Mouse (Mus musculus) lung, embryonic 16.5 days (tissue): ENCODE results near the gene Dctn3. TPM values are rescaled to one million over a fixed set of nuclear protein-coding genes. Genes with fewer than 3 reads are reported as not detected.
A peak's percentile ranks its signal among the peaks of the same experiment; 100 is the strongest.
"Not testable (repeated sequence)": the region's sequence is repeated elsewhere in the genome, so short reads cannot be mapped to it uniquely, and the experiment has no call there.

Source experiments
- ATAC-seq: fragments of 200-750 bp; cut with Nextera tagmentation; 2 replicates; pipeline ENCODE4 v1.8.0; 2017; ENCODE audit warnings: low read depth, mild to moderate bottlenecking, moderate library complexity
- H3K27ac ChIP-seq: fragments of 300-500 bp; sonication (generic); 2 replicates; pipeline ENCODE4 v1.5.1; 2014; ENCODE audit warnings: mild to moderate bottlenecking, control low read depth, low read length
- H3K27me3 ChIP-seq: fragments of 300-500 bp; sonication (generic); 2 replicates; pipeline ENCODE4 v1.6.1; 2014; ENCODE audit warnings: low read depth, low read length, mixed read lengths; ENCODE audit not compliant: control insufficient read depth, insufficient read depth
- H3K36me3 ChIP-seq: fragments of 300-500 bp; sonication (generic); 2 replicates; pipeline ENCODE4 v1.6.1; 2014; ENCODE audit warnings: low read length; ENCODE audit not compliant: control insufficient read depth, insufficient read depth
- H3K4me1 ChIP-seq: fragments of 300-500 bp; sonication (generic); replicated peaks from 2 replicates; pipeline ENCODE4 v1.6.1; 2014; ENCODE audit warnings: low read length, mixed read lengths; ENCODE audit not compliant: control insufficient read depth, insufficient read depth
- H3K4me2 ChIP-seq: fragments of 300-500 bp; sonication (generic); 2 replicates; pipeline ENCODE4 v1.6.1; 2014; ENCODE audit warnings: low read depth, low read length, control low read depth
- H3K4me3 ChIP-seq: fragments of 300-500 bp; sonication (generic); 2 replicates; pipeline ENCODE4 v1.5.1; 2014; ENCODE audit warnings: mild to moderate bottlenecking, low read length, control low read depth
- H3K9ac ChIP-seq: fragments of 300-500 bp; sonication (generic); 2 replicates; pipeline ENCODE4 v1.6.1; 2014; ENCODE audit warnings: low read length, control low read depth
- H3K9me3 ChIP-seq: fragments of 300-500 bp; sonication (generic); 2 replicates; pipeline ENCODE4 v1.6.1; 2016; ENCODE audit warnings: low read length; ENCODE audit not compliant: control insufficient read depth
- WGBS: fragments of 180-500 bp; shearing (Covaris S2); extraction: QIAGEN DNeasy Blood & Tissue Kit; methylation state at CpG from one replicate; pipeline ENCODE4 v1.1.7; 2014; 5-methylcytosine and 5-hydroxymethylcytosine counted together
- polyA plus RNA-seq: library from polyadenylated mRNA; unstranded; fragments of >200 nt; fragmentation: Nextera tagmentation; extraction: Ambion mirVana; gene quantifications from 2 replicates; pipeline ENCODE4 v1.2.1, GENCODE M21; 2015

Dctn3 gene
- polyA plus RNA-seq, 1 experiment from 2014 or later, result 137 TPM

GRCm38 (mm10) chr4:41707011-41707535, 15.9 kb downstream of the Dctn3 start:
- peak; percentile 60 for ATAC-seq

GRCm38 (mm10) chr4:41705922-41706754, 16.8 kb downstream of the Dctn3 start:
- 52% methylated on average over 19 of the region's 19 CpGs for WGBS
- Histone ChIP-seq H3K4me2 (no peak overlapping the region), H3K36me3 (peaks cover 3% of the 10 kb centered on the region; the same call in 1 of the 2 replicates), H3K27me3 (peaks cover 3% of the 10 kb centered on the region; the same call in 1 of the 2 replicates), H3K9ac (no peak overlapping the region), H3K9me3 (no peaks in the 10 kb centered on the region), H3K4me3 (no peak overlapping the region), H3K4me1 (peaks cover 10% of the 10 kb centered on the region), H3K27ac (no peak overlapping the region)
- 0 out of 2 replicates have a peak, but pooled peaks have one; percentile 19 for ATAC-seq

More at GRCm38 (mm10) chr4:41707011-41707535, 15.9 kb downstream of the Dctn3 start:
- Histone ChIP-seq H3K4me2 (0 out of 2 replicates have a peak overlapping the region, but pooled peaks have one; percentile 19), H3K4me1 (peaks cover 18% of the 10 kb centered on the region), H3K36me3 (peaks cover 7% of the 10 kb centered on the region; the same call in 1 of the 2 replicates), H3K27ac (no peak overlapping the region), H3K9ac (no peak overlapping the region), H3K4me3 (no peak overlapping the region), H3K27me3 (peaks cover 3% of the 10 kb centered on the region; the same call in 1 of the 2 replicates), H3K9me3 (no peaks in the 10 kb centered on the region)
- under 1% methylated on average over 13 of the region's 13 CpGs for WGBS

- no peak overlapping the region for H3K9ac ChIP-seq
- no peak for ATAC-seq
Measured at GRCm38 (mm10) chr4:41704651-41705050, 18.3 kb downstream of the Dctn3 start.

GRCm38 (mm10) chr4:41702226-41702625, 20.7 kb downstream of the Dctn3 start:
- H3K4me2 ChIP-seq, H3K27me3 ChIP-seq, H3K36me3 ChIP-seq, H3K4me1 ChIP-seq, ATAC-seq, H3K4me3 ChIP-seq, H3K9me3 ChIP-seq, H3K27ac ChIP-seq, H3K9ac ChIP-seq: not testable (repeated sequence)
- 61% methylated on average over 2 of the region's 2 CpGs for WGBS

More at GRCm38 (mm10) chr4:41704651-41705050, 18.3 kb downstream of the Dctn3 start:
- Histone ChIP-seq H3K4me1 (peaks cover 10% of the 10 kb centered on the region), H3K36me3 (no peaks in the 10 kb centered on the region), H3K27me3 (peaks cover 3% of the 10 kb centered on the region; the same call in 1 of the 2 replicates), H3K4me2 (no peak overlapping the region), H3K9me3 (no peaks in the 10 kb centered on the region), H3K4me3 (no peak overlapping the region), H3K27ac (no peak overlapping the region)
- WGBS, result 5% methylated on average over 5 of the region's 5 CpGs

GRCm38 (mm10) chr4:41700224-41700623, 22.7 kb downstream of the Dctn3 start:
- H3K4me2 ChIP-seq, ATAC-seq, H3K4me1 ChIP-seq, H3K36me3 ChIP-seq, H3K27ac ChIP-seq, H3K4me3 ChIP-seq, H3K27me3 ChIP-seq, H3K9me3 ChIP-seq, H3K9ac ChIP-seq: not testable (repeated sequence)
- WGBS, result 86% methylated on average over 2 of the region's 8 CpGs

- H3K9me3 ChIP-seq, H3K36me3 ChIP-seq, ATAC-seq, H3K27ac ChIP-seq, H3K9ac ChIP-seq, H3K4me1 ChIP-seq, H3K4me3 ChIP-seq, H3K27me3 ChIP-seq, H3K4me2 ChIP-seq: not testable (repeated sequence)
- WGBS, result 65% methylated on average over 9 of the region's 10 CpGs
Measured at GRCm38 (mm10) chr4:41699783-41700182, 23.2 kb downstream of the Dctn3 start, which contains the start of gene Il11ra1. Gene Il11ra1 (plus strand): TSS chr4:41699989.

GRCm38 (mm10) chr4:41698421-41699016, 24.5 kb downstream of the Dctn3 start:
- H3K4me3 ChIP-seq, ATAC-seq, H3K9ac ChIP-seq, H3K4me1 ChIP-seq, H3K27ac ChIP-seq, H3K9me3 ChIP-seq, H3K36me3 ChIP-seq, H3K27me3 ChIP-seq: not testable (repeated sequence)
- 6% methylated on average over 13 of the region's 32 CpGs for WGBS
- peak overlapping the region; percentile 8; the same call in 1 of the 2 replicates for H3K4me2 ChIP-seq

GRCm38 (mm10) chr4:41696930-41697841, 25.8 kb downstream of the Dctn3 start, which contains the start of gene Cntfr:
Gene Cntfr (minus strand): TSS chr4:41697089.
- H3K4me2 ChIP-seq, result peak within 1 kb of the TSS; percentile 35
- ATAC-seq, H3K4me3 ChIP-seq, H3K9me3 ChIP-seq, H3K27ac ChIP-seq, H3K4me1 ChIP-seq, H3K27me3 ChIP-seq, H3K9ac ChIP-seq, H3K36me3 ChIP-seq: not testable (repeated sequence)
- WGBS, result 14% methylated on average over 31 of the region's 40 CpGs
